Mouse (Mus musculus) MEL (cell line): ENCODE data around the gene Igf1r. TPM values are rescaled to one million over a fixed set of nuclear protein-coding genes. Genes with fewer than 3 reads are reported as not detected.

Source experiments
- DNase-seq: peaks from one replicate; pipeline ENCODE4 v3.0.0; 2011; ENCODE audit warnings: low read depth, low spot score
- H3K27ac ChIP-seq: 2 replicates; pipeline ENCODE4 v1.5.1; 2012; ENCODE audit warnings: low read depth, mild to moderate bottlenecking, control low read depth, low read length, moderate library complexity; ENCODE audit not compliant: control insufficient read depth
- H3K27me3 ChIP-seq, 2 experiments: fragments of 150-350 bp in 1 of 2; sonication (generic) in 1 of 2; 2 replicates each; pipeline ENCODE4 v1.6.1; 2012; ENCODE audit warnings: low read length in 2 of 2, mild to moderate bottlenecking in 2 of 2, improper control_type of control experiment in 1 of 2, moderate library complexity in 1 of 2; ENCODE audit not compliant: insufficient read depth in 2 of 2, control insufficient read depth in 1 of 2
- H3K36me3 ChIP-seq, 2 experiments: 2 replicates each; pipeline ENCODE4 v1.6.1; 2012 to 2014; ENCODE audit warnings: low read length in 2 of 2, improper control_type of control experiment in 1 of 2, inconsistent platforms in 1 of 2, mild to moderate bottlenecking in 1 of 2; ENCODE audit not compliant: insufficient read depth in 2 of 2, control insufficient read depth in 1 of 2
- H3K4me1 ChIP-seq, 2 experiments: fragments of 150-350 bp in 1 of 2; sonication (generic) in 1 of 2; 2 replicates each; pipeline ENCODE4 v1.6.1; 2012; ENCODE audit warnings: low read length in 2 of 2, improper control_type of control experiment in 1 of 2, mild to moderate bottlenecking in 1 of 2; ENCODE audit not compliant: insufficient read depth in 2 of 2, control insufficient read depth in 1 of 2
- H3K4me3 ChIP-seq, 2 experiments: fragments of 150-350 bp in 1 of 2; sonication (generic) in 1 of 2; 2 replicates each; pipeline ENCODE4 v1.5.1; 2012; ENCODE audit warnings: low read depth in 2 of 2, low read length in 2 of 2, mild to moderate bottlenecking in 2 of 2, moderate library complexity in 2 of 2, control low read depth in 1 of 2, improper control_type of control experiment in 1 of 2; ENCODE audit not compliant: control insufficient read depth in 1 of 2, insufficient read depth in 1 of 2
- H3K79me2 ChIP-seq: 2 replicates; pipeline ENCODE4 v1.6.1; 2012; ENCODE audit warnings: mild to moderate bottlenecking, low read length, moderate library complexity; ENCODE audit not compliant: control insufficient read depth, poor library complexity, insufficient read depth
- H3K9ac ChIP-seq: 2 replicates; pipeline ENCODE4 v1.6.1; 2012; ENCODE audit warnings: low read depth, mild to moderate bottlenecking, control low read depth, low read length, moderate library complexity; ENCODE audit not compliant: control insufficient read depth, poor library complexity, severe bottlenecking
- H3K9me3 ChIP-seq: fragments of 150-350 bp; sonication (generic); replicated peaks from 2 replicates; pipeline ENCODE4 v1.6.1; 2012; ENCODE audit warnings: mild to moderate bottlenecking, low read length, improper control_type of control experiment, moderate library complexity; ENCODE audit not compliant: insufficient read depth
- E2F4 ChIP-seq: IDR thresholded peaks from 2 replicates; pipeline ENCODE4 v1.6.1; 2011; ENCODE audit warnings: low read depth, low read length, improper control_type of control experiment, borderline replicate concordance
- ELF1 ChIP-seq: IDR thresholded peaks from 2 replicates; pipeline ENCODE4 v1.6.1; 2014; ENCODE audit warnings: low read depth, mild to moderate bottlenecking, inconsistent platforms, low read length, improper control_type of control experiment, moderate library complexity
- GABPA ChIP-seq: IDR thresholded peaks from 2 replicates; pipeline ENCODE4 v1.6.1; 2012; ENCODE audit warnings: low read depth, mild to moderate bottlenecking, inconsistent platforms, low read length, improper control_type of control experiment, moderate library complexity
- HCFC1 ChIP-seq: IDR thresholded peaks from 2 replicates; pipeline ENCODE4 v1.6.1; 2012; ENCODE audit warnings: low read depth, mild to moderate bottlenecking, inconsistent platforms, low read length, improper control_type of control experiment, moderate library complexity
- KAT2A ChIP-seq: conservative IDR thresholded peaks from 2 replicates; pipeline ENCODE4 v1.6.1; 2012; ENCODE audit warnings: low read depth, low read length, improper control_type of control experiment, inconsistent platforms
- MAFK ChIP-seq: IDR thresholded peaks from 2 replicates; pipeline ENCODE4 v1.6.1; 2011; ENCODE audit warnings: low read depth, mild to moderate bottlenecking, low read length, improper control_type of control experiment, borderline replicate concordance
- MAX ChIP-seq: IDR thresholded peaks from 2 replicates; pipeline ENCODE4 v1.6.1; 2011; ENCODE audit warnings: low read length, improper control_type of control experiment
- MAZ ChIP-seq: IDR thresholded peaks from 2 replicates; pipeline ENCODE4 v1.6.1; 2012; ENCODE audit warnings: low read depth, mild to moderate bottlenecking, inconsistent platforms, low read length, improper control_type of control experiment
- MYB ChIP-seq: IDR thresholded peaks from 2 replicates; pipeline ENCODE4 v1.6.1; 2011; ENCODE audit warnings: mild to moderate bottlenecking, low read depth, low read length, improper control_type of control experiment
- MYC ChIP-seq: IDR thresholded peaks from 2 replicates; pipeline ENCODE4 v1.6.1; 2011; ENCODE audit warnings: low read depth, mild to moderate bottlenecking, low read length, improper control_type of control experiment, moderate library complexity
- NRF1 ChIP-seq: IDR thresholded peaks from 2 replicates; pipeline ENCODE4 v1.6.1; 2014; ENCODE audit warnings: low read depth, mild to moderate bottlenecking, inconsistent platforms, low read length, improper control_type of control experiment, moderate library complexity; ENCODE audit not compliant: poor library complexity, insufficient read depth, severe bottlenecking
- POLR2A ChIP-seq, 2 experiments: IDR thresholded peaks; 2 replicates each; pipeline ENCODE4 v1.6.1; 2011 to 2012; ENCODE audit warnings: low read length in 2 of 2, mild to moderate bottlenecking in 2 of 2, control low read depth in 1 of 2, improper control_type of control experiment in 1 of 2, low read depth in 1 of 2, moderate library complexity in 1 of 2; ENCODE audit not compliant: control insufficient read depth in 1 of 2, insufficient read depth in 1 of 2, poor library complexity in 1 of 2
- POLR2AphosphoS2 ChIP-seq: IDR thresholded peaks from 2 replicates; pipeline ENCODE4 v1.6.1; 2011; ENCODE audit warnings: low read length, improper control_type of control experiment
- POLR2AphosphoS5 ChIP-seq: IDR thresholded peaks from 2 replicates; pipeline ENCODE4 v1.6.1; 2012; ENCODE audit warnings: low read depth, borderline replicate concordance, mild to moderate bottlenecking, inconsistent platforms, low read length, moderate library complexity, mixed read lengths
- SIN3A ChIP-seq: IDR thresholded peaks from 2 replicates; pipeline ENCODE4 v1.6.1; 2012; ENCODE audit warnings: low read length, improper control_type of control experiment, inconsistent platforms
- SMC3 ChIP-seq: IDR thresholded peaks from 2 replicates; pipeline ENCODE4 v1.6.1; 2011; ENCODE audit warnings: low read depth, low read length, improper control_type of control experiment
- TBP ChIP-seq: IDR thresholded peaks from 2 replicates; pipeline ENCODE4 v1.8.0; 2011; ENCODE audit warnings: low read depth, low read length, improper control_type of control experiment
- USF1 ChIP-seq: IDR thresholded peaks from 2 replicates; pipeline ENCODE4 v1.6.1; 2014; ENCODE audit warnings: low read depth, mild to moderate bottlenecking, inconsistent platforms, low read length, improper control_type of control experiment, moderate library complexity
- USF2 ChIP-seq, 2 experiments: IDR thresholded peaks; 2 replicates each; pipeline ENCODE4 v1.6.1; 2011 to 2012; ENCODE audit warnings: improper control_type of control experiment in 2 of 2, low read length in 2 of 2, borderline replicate concordance in 1 of 2, inconsistent platforms in 1 of 2, low read depth in 1 of 2, mild to moderate bottlenecking in 1 of 2; ENCODE audit not compliant: insufficient read depth in 1 of 2
- ZC3H11A ChIP-seq: IDR thresholded peaks from 2 replicates; pipeline ENCODE4 v1.6.1; 2012; ENCODE audit warnings: low read depth, mild to moderate bottlenecking, inconsistent platforms, low read length, improper control_type of control experiment
- polyA plus RNA-seq, 2 experiments: library from polyadenylated mRNA; stranded (reverse) in 1 of 2; unstranded in 1 of 2; fragments of >175 nt in 1 of 2; fragments of >200 nt in 1 of 2; gene quantifications; 2 replicates each; pipeline versions ENCODE4 v1.2.1 to v1.2.4; 2012; ENCODE audit warnings: low replicate concordance in 2 of 2, low read depth in 1 of 2; ENCODE audit not compliant: insufficient read length in 2 of 2, insufficient read depth in 1 of 2, missing spikeins in 1 of 2
- total RNA-seq: library from RNA; depleted of rRNA; stranded (reverse); fragments of 300-350 nt; gene quantifications from 2 replicates; pipeline ENCODE4 v1.2.3, GENCODE M21; 2012

The Igf1r gene
- total and polyA plus RNA-seq, 3 experiments, result 11.8 to 11.9 TPM; not detected in 1

DNA sequence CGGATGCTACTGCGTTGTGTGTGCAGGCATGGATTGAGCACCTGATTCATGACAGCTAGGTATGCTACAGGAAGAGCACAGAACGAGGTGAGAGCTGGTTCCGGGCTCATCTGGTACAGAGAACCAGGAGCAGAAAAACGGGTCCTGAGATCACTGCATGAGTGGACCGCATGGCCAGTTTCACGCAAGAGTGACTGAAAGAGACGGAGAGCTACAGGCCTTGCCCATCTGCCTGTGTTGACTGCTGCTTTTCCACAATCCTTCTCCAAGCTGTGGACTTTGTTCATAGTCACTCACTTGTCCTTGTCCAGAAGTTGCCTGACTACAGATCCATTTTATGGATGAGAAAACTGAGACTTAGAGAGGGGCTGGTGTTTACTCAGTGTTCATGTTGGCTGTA, 111.5 kb downstream of the Igf1r start:
- Histone ChIP-seq H3K79me2 (no peaks in the 10 kb centered on the region), H3K9ac (no peak overlapping the region), H3K4me1 (peaks cover 2 to 3% of the 10 kb centered on the region in 2 experiments; a peak in 1 of 4 replicates), H3K27ac (no peak overlapping the region), H3K4me3 (no peak overlapping the region), H3K9me3 (no peaks in the 10 kb centered on the region), H3K27me3 (no peaks in the 10 kb centered on the region), H3K36me3 (no peaks in the 10 kb centered on the region; a peak in 2 of 4 replicates)
- TF ChIP-seq SMC3 (no peak), HCFC1 (no peak), ZC3H11A (no peak), USF1 (no peak), NRF1 (no peak), MAFK (no peak), MYC (no peak), GABPA (no peak), MAX (no peak), POLR2AphosphoS2 (no peak), KAT2A (no peak)
- no peak for DNase-seq

DNA sequence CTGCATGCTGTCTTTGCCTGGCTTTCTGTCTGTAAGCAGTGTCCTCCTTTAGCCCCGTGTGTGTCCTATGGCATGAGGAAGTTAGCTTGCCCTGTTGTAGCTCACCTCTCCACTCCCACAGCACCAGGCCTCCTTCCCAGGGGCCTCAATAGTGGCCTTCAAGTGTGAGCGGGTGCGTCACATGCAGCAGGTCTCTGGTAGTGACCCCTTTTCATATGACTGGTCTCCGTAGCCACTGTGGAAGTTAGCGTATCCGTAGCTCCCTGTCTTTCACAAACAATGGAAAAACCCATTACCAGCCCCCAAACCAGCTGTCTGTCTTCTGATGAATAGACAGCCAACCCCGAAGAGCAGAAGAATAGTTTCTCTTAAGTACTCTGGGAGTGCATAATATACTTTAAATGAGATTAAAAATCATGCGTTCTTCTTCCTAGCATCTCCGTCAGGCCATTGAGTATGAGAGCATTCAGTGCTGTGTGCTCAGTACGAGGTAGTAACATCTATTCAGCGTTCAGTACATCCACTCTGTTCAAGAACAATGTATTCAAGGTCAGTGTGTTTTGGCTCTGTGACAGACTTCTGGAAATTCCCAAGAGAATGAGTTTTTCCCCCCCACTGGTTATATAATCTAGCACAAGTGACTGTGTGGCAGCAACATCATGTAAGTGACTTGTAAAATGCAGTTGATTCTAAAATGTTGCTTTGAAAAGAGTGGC, 112.2 kb downstream of the Igf1r start:
- H3K4me1 ChIP-seq, result peaks cover 5 to 8% of the 10 kb centered on the region in 2 experiments; a peak in 3 of 4 replicates
- no peak for TF ChIP-seq ZC3H11A
- TF ChIP-seq POLR2AphosphoS2, result no peak
- no peak for TF ChIP-seq SIN3A
- no peak for TF ChIP-seq POLR2AphosphoS5
- TF ChIP-seq ELF1, result no peak
- no peak for TF ChIP-seq MYB
- TF ChIP-seq E2F4, result no peak
- TF ChIP-seq MAX, result no peak
- no peak for TF ChIP-seq MAZ
- no peak for TF ChIP-seq POLR2A (IDR thresholded peaks at IDR 0.05; ENCODE audit: control insufficient read depth in 1 of 2, insufficient read depth in 1 of 2, low read depth in 1 of 2, low read length in 2 of 2, poor library complexity in 1 of 2)
- TF ChIP-seq USF2 (IDR thresholded peaks at IDR 0.05; ENCODE audit: borderline replicate concordance in 1 of 2, insufficient read depth in 1 of 2, low read depth in 1 of 2, low read length in 2 of 2), result no peak
- no peak for TF ChIP-seq TBP
- no peaks in the 10 kb centered on the region for H3K79me2 ChIP-seq

More for the DNA sequence above, 112.2 kb downstream of the Igf1r start:
- H3K9me3 ChIP-seq, result no peaks in the 10 kb centered on the region
- no peaks in the 10 kb centered on the region for H3K27me3 ChIP-seq
- no peak overlapping the region for H3K9ac ChIP-seq
- no peak overlapping the region for H3K4me3 ChIP-seq
- H3K27ac ChIP-seq, result no peak overlapping the region
- no peak for DNase-seq
- H3K36me3 ChIP-seq, result peaks cover 0 to 6% of the 10 kb centered on the region in 2 experiments; a peak in 2 of 4 replicates
